Mouse (Mus musculus) myocyte (in vitro differentiated cells): ENCODE data around the gene Nlgn2. TPM values are rescaled to one million over a fixed set of nuclear protein-coding genes. Genes with fewer than 3 reads are reported as not detected.

Source experiments
- H3K27me3 ChIP-seq: one replicate; pipeline ENCODE4 v1.6.1; 2011; ENCODE audit not compliant: control insufficient read depth, insufficient read depth, insufficient read length
- H3K36me3 ChIP-seq: one replicate; pipeline ENCODE4 v1.6.1; 2011; ENCODE audit not compliant: control insufficient read depth, insufficient read depth
- H3K4me2 ChIP-seq: one replicate; pipeline ENCODE4 v1.6.1; 2011; ENCODE audit warnings: low read depth, control low read depth
- H3K4me3 ChIP-seq: one replicate; pipeline ENCODE4 v1.5.1; 2011; ENCODE audit warnings: mild to moderate bottlenecking, control low read depth, moderate library complexity
- H3K79me2 ChIP-seq: one replicate; pipeline ENCODE4 v1.6.1; 2011; ENCODE audit not compliant: control insufficient read depth, insufficient read depth
- H3ac ChIP-seq: one replicate; pipeline ENCODE4 v1.6.1; 2011; ENCODE audit not compliant: control insufficient read depth, insufficient read length
- CEBPB ChIP-seq: IDR thresholded peaks from 2 replicates; pipeline ENCODE4 v1.6.1; 2011; ENCODE audit warnings: mild to moderate bottlenecking, moderate library complexity; ENCODE audit not compliant: poor library complexity, insufficient read depth, severe bottlenecking
- E2F4 ChIP-seq: IDR thresholded peaks from one replicate; pipeline ENCODE4 v1.6.1; 2011; ENCODE audit warnings: mild to moderate bottlenecking, control low read depth, moderate library complexity; ENCODE audit not compliant: insufficient read depth
- MAX ChIP-seq: IDR thresholded peaks from one replicate; pipeline ENCODE4 v1.6.1; 2011; ENCODE audit warnings: low read depth, mild to moderate bottlenecking, control low read depth
- MYOD1 ChIP-seq, 3 experiments: IDR thresholded peaks; one replicate each; pipeline ENCODE4 v1.6.1; 2011; ENCODE audit warnings: control low read depth in 2 of 3, low read depth in 2 of 3, mild to moderate bottlenecking in 2 of 3, moderate library complexity in 1 of 3; ENCODE audit not compliant: insufficient read length in 2 of 3, control insufficient read depth in 1 of 3
- MYOG ChIP-seq, 3 experiments: IDR thresholded peaks; one replicate each; pipeline ENCODE4 v1.6.1; 2011; ENCODE audit warnings: control low read depth in 2 of 3, low read depth in 2 of 3, mild to moderate bottlenecking in 2 of 3; ENCODE audit not compliant: insufficient read length in 2 of 3, control insufficient read depth in 1 of 3, insufficient read depth in 1 of 3
- POLR2A ChIP-seq: IDR thresholded peaks from one replicate; pipeline ENCODE4 v1.6.1; 2011; ENCODE audit warnings: low read depth, mild to moderate bottlenecking, control low read depth, moderate library complexity; ENCODE audit not compliant: insufficient read length
- POLR2AphosphoS2 ChIP-seq: IDR thresholded peaks from one replicate; pipeline ENCODE4 v1.6.1; 2011; ENCODE audit warnings: low read depth, control low read depth; ENCODE audit not compliant: insufficient read length
- REST ChIP-seq: IDR thresholded peaks from one replicate; pipeline ENCODE4 v1.6.1; 2011; ENCODE audit warnings: mild to moderate bottlenecking, control low read depth, moderate library complexity; ENCODE audit not compliant: insufficient read depth, insufficient read length
- SRF ChIP-seq: IDR thresholded peaks from one replicate; pipeline ENCODE4 v1.6.1; 2011; ENCODE audit warnings: low read depth; ENCODE audit not compliant: control insufficient read depth, insufficient read length
- TCF12 ChIP-seq: IDR thresholded peaks from one replicate; pipeline ENCODE4 v1.6.1; 2011; ENCODE audit warnings: mild to moderate bottlenecking, control low read depth; ENCODE audit not compliant: poor library complexity, insufficient read depth, severe bottlenecking
- TCF3 ChIP-seq: IDR thresholded peaks from one replicate; pipeline ENCODE4 v1.6.1; 2011; ENCODE audit warnings: low read depth, control low read depth; ENCODE audit not compliant: insufficient read length
- USF1 ChIP-seq: IDR thresholded peaks from one replicate; pipeline ENCODE4 v1.6.1; 2011; ENCODE audit warnings: low read depth, mild to moderate bottlenecking, control low read depth, moderate library complexity
- polyA plus RNA-seq: library from polyadenylated mRNA; unstranded; fragments of >200 nt; fragmentation: generic; extraction: Trizol; gene quantifications from one replicate; pipeline ENCODE4 v1.2.1, GENCODE M21; 2012; ENCODE audit warnings: missing spikeins

Nlgn2 gene
- polyA plus RNA-seq, 1 experiment = 12.8 TPM

DNA sequence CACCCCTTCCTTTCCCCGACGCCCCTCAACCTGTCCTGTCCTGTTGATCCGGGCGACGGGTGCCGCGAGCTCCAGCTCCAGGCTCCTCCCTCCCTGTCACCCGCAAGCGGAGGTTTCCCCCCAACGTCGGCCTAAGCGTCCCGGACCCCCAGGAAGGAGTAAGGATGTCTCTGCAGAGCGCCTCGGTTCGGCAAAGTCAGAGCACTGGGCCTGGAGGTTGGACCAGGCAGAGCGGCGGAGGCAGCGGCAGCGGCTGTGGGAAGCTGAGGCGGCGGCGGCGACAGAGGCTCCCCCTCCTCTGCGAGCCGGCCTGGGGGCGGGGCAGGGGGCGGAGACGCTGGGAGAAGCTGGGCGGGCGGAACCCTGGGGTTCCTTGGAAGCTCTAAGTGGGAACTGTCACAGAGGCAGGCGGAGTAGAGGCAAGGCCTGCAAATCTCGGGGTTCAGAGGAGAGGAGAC, 34.9 kb downstream of the Nlgn2 start:
- H3K4me2 ChIP-seq = peak overlapping the region; percentile 99
- no peaks in the 10 kb centered on the region for H3K36me3 ChIP-seq
- H3ac ChIP-seq = peak overlapping the region; percentile 3
- peak overlapping the region; percentile 65 for H3K4me3 ChIP-seq
- no peaks in the 10 kb centered on the region for H3K79me2 ChIP-seq
- no peaks in the 10 kb centered on the region for H3K27me3 ChIP-seq
- TF ChIP-seq TCF12 (no peak), E2F4 (no peak), USF1 (no peak), SRF (no peak), REST (no peak), CEBPB (no peak), MYOD1 (IDR thresholded peaks at IDR 0.05; ENCODE audit: control insufficient read depth in 1 of 3, insufficient read length in 2 of 3, low read depth in 2 of 3) (peak in 1 of 3 experiments; percentile 19), MYOG (IDR thresholded peaks at IDR 0.05; ENCODE audit: control insufficient read depth in 1 of 3, insufficient read depth in 1 of 3, insufficient read length in 2 of 3, low read depth in 2 of 3) (peak in 1 of 3 experiments; percentile 31), MAX (no peak), POLR2AphosphoS2 (peak; percentile 89), TCF3 (no peak), POLR2A (peak; percentile 86)

DNA sequence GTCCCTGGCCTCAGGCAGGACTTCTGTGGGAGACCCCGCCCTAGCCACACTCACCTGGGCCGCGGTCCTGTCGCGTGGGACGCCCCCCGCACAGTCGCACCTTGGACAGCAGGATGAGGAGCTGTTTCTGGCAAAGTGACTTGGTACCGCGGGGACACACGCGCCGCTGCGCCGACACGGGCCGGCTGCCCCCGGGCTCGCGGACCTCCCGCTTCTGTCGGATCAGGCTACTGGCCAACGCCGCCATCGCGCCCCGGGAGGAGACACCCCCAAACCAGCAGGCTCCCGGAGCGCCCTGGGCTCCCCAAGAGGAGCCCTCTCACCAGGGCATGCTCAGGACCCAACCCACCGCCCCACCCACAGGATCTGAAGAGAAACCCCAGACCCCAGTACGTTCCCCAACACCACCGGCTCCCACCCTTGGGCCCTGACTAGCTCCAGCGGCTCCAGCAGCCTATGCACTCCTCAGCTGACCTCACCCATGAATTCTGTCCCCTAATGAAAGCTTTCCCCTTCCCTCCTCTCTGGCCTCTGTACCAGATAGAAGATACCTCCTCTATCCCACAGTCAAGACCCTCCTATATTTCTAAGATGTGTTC, 36.1 kb downstream of the Nlgn2 start, which contains the start of gene Fgf11:
Gene Fgf11 (minus strand): TSS at position 479 of the 599 bp plus-strand sequence.
- H3K79me2 ChIP-seq = no peaks in the 10 kb centered on the region
- TF ChIP-seq TCF3 (no peak), MYOG (IDR thresholded peaks at IDR 0.05; ENCODE audit: control insufficient read depth in 1 of 3, insufficient read depth in 1 of 3, insufficient read length in 2 of 3, low read depth in 2 of 3) (peak in 1 of 3 experiments; percentile 30), POLR2AphosphoS2 (peak; percentile 30), MYOD1 (IDR thresholded peaks at IDR 0.05; ENCODE audit: control insufficient read depth in 1 of 3, insufficient read length in 2 of 3, low read depth in 2 of 3) (no peak), POLR2A (peak; percentile 19)
- H3K27me3 ChIP-seq = no peaks in the 10 kb centered on the region
- peak within 1 kb of the TSS; percentile 65 for H3K4me3 ChIP-seq
- H3K4me2 ChIP-seq = peak within 1 kb of the TSS; percentile 99
- peak within 1 kb of the TSS; percentile 3 for H3ac ChIP-seq
- peaks cover 4% of the 10 kb centered on the region for H3K36me3 ChIP-seq

DNA sequence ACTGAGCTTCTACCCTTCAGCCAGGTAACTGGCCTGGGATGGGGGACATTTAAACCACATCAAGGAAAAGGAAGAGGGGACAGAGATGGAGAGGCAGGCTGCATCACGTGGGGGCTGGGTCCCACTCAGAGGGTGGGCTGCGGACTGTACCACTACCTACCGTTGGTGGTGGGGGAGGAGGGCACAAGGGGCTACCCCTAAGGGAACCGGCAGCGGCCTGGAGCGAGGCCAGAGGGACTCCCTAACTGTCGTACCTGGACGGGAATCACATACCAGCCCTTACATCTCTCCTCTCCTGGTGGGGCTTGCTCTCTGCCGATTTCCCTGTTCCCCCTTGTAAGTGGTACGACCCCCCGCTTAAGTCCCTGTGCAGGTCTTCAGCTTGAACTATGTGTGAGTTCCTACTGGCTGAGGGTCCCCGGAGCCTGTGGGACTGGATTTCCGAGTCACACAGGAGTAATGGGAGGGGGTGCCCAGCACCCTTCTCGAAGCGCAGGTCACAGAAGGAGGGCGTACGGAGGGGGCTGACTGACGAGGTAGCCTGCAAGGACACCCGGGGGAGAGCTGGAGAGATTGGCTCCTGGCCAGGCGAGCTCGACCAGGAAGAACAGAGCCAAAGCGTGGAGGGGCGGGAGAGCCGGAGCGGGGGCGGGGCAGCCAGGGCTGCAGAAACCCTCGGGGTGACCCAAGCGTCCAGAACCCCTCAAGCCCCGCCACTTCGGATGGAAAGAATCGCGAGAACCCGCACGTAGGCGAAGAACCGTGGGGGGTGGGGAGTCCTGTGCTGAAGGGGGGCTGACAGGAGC, 37.0 kb downstream of the Nlgn2 start:
- Histone ChIP-seq H3ac (peak overlapping the region; percentile 3), H3K4me3 (peak overlapping the region; percentile 65), H3K79me2 (no peaks in the 10 kb centered on the region), H3K4me2 (peak overlapping the region; percentile 99), H3K27me3 (no peaks in the 10 kb centered on the region), H3K36me3 (peaks cover 4% of the 10 kb centered on the region)
- no peak for TF ChIP-seq MAX
- TF ChIP-seq USF1 = peak; percentile 28

DNA sequence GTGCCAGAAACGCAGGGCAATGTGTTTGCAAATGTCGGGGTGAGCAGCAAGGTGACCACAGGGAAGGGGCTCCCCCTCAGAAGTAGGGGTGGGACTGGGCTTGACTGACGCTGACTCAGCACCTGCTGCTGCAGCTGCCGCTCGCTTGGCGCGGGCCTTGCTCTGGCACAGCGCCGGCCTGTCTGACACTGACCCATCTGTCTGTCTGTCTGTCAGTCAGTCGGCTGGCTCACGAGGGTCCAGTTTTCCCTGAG, 37.5 kb downstream of the Nlgn2 start:
- Histone ChIP-seq H3K79me2 (no peaks in the 10 kb centered on the region), H3ac (no peak overlapping the region), H3K36me3 (peaks cover 4% of the 10 kb centered on the region), H3K4me3 (peak overlapping the region; percentile 65), H3K27me3 (no peaks in the 10 kb centered on the region), H3K4me2 (peak overlapping the region; percentile 99)
- TF ChIP-seq USF1 = no peak
- TF ChIP-seq REST = no peak
- TF ChIP-seq POLR2A = peak; percentile 37
- TF ChIP-seq TCF3 = peak; percentile 86
- TF ChIP-seq POLR2AphosphoS2 = peak; percentile 34
- TF ChIP-seq MYOG (IDR thresholded peaks at IDR 0.05; ENCODE audit: control insufficient read depth in 1 of 3, insufficient read depth in 1 of 3, insufficient read length in 2 of 3, low read depth in 2 of 3) = peak; percentile 71 to 100 (median 99)
- TF ChIP-seq E2F4 = no peak
- TF ChIP-seq SRF = no peak
- no peak for TF ChIP-seq CEBPB
- no peak for TF ChIP-seq MAX
- peak; percentile 48 for TF ChIP-seq TCF12
- TF ChIP-seq MYOD1 (IDR thresholded peaks at IDR 0.05; ENCODE audit: control insufficient read depth in 1 of 3, insufficient read length in 2 of 3, low read depth in 2 of 3) = peak in 2 of 3 experiments; percentile 98 to 99

DNA sequence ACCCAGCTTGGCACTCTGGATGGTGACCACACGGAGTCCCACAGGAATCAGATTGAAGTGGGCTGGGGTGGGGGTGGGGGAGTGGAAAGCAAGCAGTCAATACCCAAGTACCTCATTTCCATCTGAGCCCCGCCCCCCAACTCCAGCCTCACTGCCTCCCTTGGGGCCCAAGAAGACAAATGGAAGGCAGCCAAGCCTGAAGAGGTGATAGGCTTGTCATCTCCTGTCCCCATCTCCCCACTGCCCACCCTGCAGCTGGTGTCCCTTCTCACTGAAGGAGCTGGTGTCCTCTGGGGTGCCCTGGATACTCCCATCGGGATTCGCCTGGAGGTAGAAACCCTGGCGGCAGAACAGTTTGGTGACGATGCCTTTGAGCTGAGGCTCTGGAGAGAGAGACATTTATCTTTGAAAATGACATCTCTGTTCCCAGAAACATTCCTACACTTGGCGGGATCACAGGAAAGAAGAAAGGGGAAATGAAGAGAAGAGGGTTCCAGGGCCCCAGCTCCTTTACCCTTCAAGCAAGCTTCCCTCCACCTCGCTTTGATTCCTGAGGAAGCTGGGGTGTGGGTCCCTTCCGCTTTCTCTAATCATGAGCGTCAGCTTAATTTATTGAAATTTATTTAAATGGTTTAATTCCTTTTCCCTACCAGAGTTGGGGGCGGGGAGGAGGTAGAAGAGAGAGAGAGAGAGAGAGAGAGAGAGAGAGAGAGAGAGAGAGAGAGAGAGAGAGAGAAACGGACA, 38.0 kb downstream of the Nlgn2 start:
- Histone ChIP-seq H3ac (no peak overlapping the region), H3K4me2 (peak overlapping the region; percentile 99), H3K79me2 (no peaks in the 10 kb centered on the region), H3K4me3 (peak overlapping the region; percentile 65), H3K27me3 (no peaks in the 10 kb centered on the region), H3K36me3 (peaks cover 4% of the 10 kb centered on the region)
- peak in 1 of 3 experiments; percentile 61 for TF ChIP-seq MYOD1 (IDR thresholded peaks at IDR 0.05; ENCODE audit: control insufficient read depth in 1 of 3, insufficient read length in 2 of 3, low read depth in 2 of 3)
- no peak for TF ChIP-seq TCF3
- no peak for TF ChIP-seq USF1
- TF ChIP-seq TCF12 = no peak
- TF ChIP-seq MYOG (IDR thresholded peaks at IDR 0.05; ENCODE audit: control insufficient read depth in 1 of 3, insufficient read depth in 1 of 3, insufficient read length in 2 of 3, low read depth in 2 of 3) = peak in 1 of 3 experiments; percentile 6
